Mouse (Mus musculus) heart, adult 2 months (tissue): ENCODE measurements around the gene Car12. TPM values are rescaled to one million over a fixed set of nuclear protein-coding genes. Genes with fewer than 3 reads are reported as not detected.

ENCODE experiments used
- DNase-seq, 2 experiments: peaks; one replicate each; pipeline ENCODE4 v3.0.0; 2021
- H3K27ac ChIP-seq: fragments of 200-600 bp; 2 replicates; pipeline ENCODE4 v1.8.1; 2022
- H3K27me3 ChIP-seq: fragments of 200-500 bp; 2 replicates; pipeline ENCODE4 v1.6.1; 2012; ENCODE audit warnings: mild to moderate bottlenecking, low read length, inconsistent platforms, mixed read lengths; ENCODE audit not compliant: control insufficient read depth, insufficient read depth
- H3K36me3 ChIP-seq: fragments of 200-500 bp; 2 replicates; pipeline ENCODE4 v1.6.1; 2012; ENCODE audit warnings: low read length, inconsistent platforms; ENCODE audit not compliant: control insufficient read depth, insufficient read depth
- H3K4me1 ChIP-seq: fragments of 200-500 bp; 2 replicates; pipeline ENCODE4 v1.6.1; 2011; ENCODE audit warnings: low read length; ENCODE audit not compliant: control insufficient read depth, insufficient read depth
- H3K4me3 ChIP-seq: fragments of 200-600 bp; 2 replicates; pipeline ENCODE4 v1.8.1; 2022
- H3K79me2 ChIP-seq: fragments of 200-500 bp; replicated peaks from 2 replicates; pipeline ENCODE4 v1.6.1; 2012; ENCODE audit warnings: mild to moderate bottlenecking, inconsistent platforms, low read length, moderate library complexity, mixed read lengths; ENCODE audit not compliant: control insufficient read depth, insufficient read depth
- H3K9ac ChIP-seq: fragments of 200-500 bp; 2 replicates; pipeline ENCODE4 v1.6.1; 2012; ENCODE audit warnings: low read depth, mild to moderate bottlenecking, control low read depth, inconsistent platforms, low read length, mixed read lengths
- CTCF ChIP-seq: fragments of 200-600 bp; IDR thresholded peaks from 2 replicates; pipeline ENCODE4 v1.8.1; 2022; ENCODE audit warnings: antibody characterized with exemption, mild to moderate bottlenecking, moderate library complexity
- EP300 ChIP-seq: fragments of 200-500 bp; IDR thresholded peaks from 2 replicates; pipeline ENCODE4 v1.6.1; 2011; ENCODE audit warnings: low read depth, low read length, control low read depth; ENCODE audit not compliant: insufficient read depth
- POLR2A ChIP-seq: fragments of 200-500 bp; IDR thresholded peaks from 2 replicates; pipeline ENCODE4 v1.6.1; 2011; ENCODE audit warnings: mild to moderate bottlenecking, low read depth, low read length, control low read depth; ENCODE audit not compliant: insufficient read depth
- WGBS: fragments of 180-500 bp; shearing (Covaris S2); methylation state at CpG from one replicate; pipeline ENCODE4 v1.1.7; 2018; 5-methylcytosine and 5-hydroxymethylcytosine counted together
- intact Hi-C: fragments of 180-260 bp; cut with DNase I; formaldehyde crosslinking; loops from one replicate; pipeline ENCODE4 v1.15.1; 2025
- polyA plus RNA-seq: library from polyadenylated mRNA; depleted of rRNA; stranded (reverse); fragments of >200 nt; gene quantifications from 2 replicates; pipeline ENCODE4 v1.2.3, GENCODE M21; 2012
- total RNA-seq, 2 experiments: library from RNA; stranded (reverse); gene quantifications; 2 replicates each; pipeline ENCODE4 v1.2.3; 2021

Car12 gene
- total and polyA plus RNA-seq, 3 experiments: not detected

- TF ChIP-seq EP300: no peak
- no peak for TF ChIP-seq POLR2A
- TF ChIP-seq CTCF: no peak
- 87% methylated on average over 8 of the region's 8 CpGs for WGBS
- DNase-seq: no peak
Observed at GRCm38 (mm10) chr9:66720686-66721450, 7.4 kb downstream of the Car12 start.

GRCm38 (mm10) chr9:66722187-66722868 is 8.8 kb downstream of the Car12 start:
- no peak for DNase-seq
- Histone ChIP-seq H3K9ac (no peak overlapping the region), H3K4me1 (no peaks in the 10 kb centered on the region), H3K79me2 (no peaks in the 10 kb centered on the region), H3K36me3 (no peaks in the 10 kb centered on the region), H3K4me3 (no peak overlapping the region), H3K27me3 (no peaks in the 10 kb centered on the region), H3K27ac (no peak overlapping the region)
- TF ChIP-seq EP300: no peak
- 85% methylated on average over 5 of the region's 5 CpGs for WGBS
- intact Hi-C loops: no loop called here

More at GRCm38 (mm10) chr9:66720686-66721450, 7.4 kb downstream of the Car12 start:
- Histone ChIP-seq H3K9ac (no peak overlapping the region), H3K79me2 (no peaks in the 10 kb centered on the region), H3K36me3 (no peaks in the 10 kb centered on the region), H3K4me3 (no peak overlapping the region), H3K4me1 (no peaks in the 10 kb centered on the region), H3K27me3 (no peaks in the 10 kb centered on the region), H3K27ac (no peak overlapping the region)
- intact Hi-C loops: no loop called here

- WGBS: 75% methylated on average over 5 of the region's 5 CpGs
- TF ChIP-seq POLR2A (no peak), CTCF (no peak), EP300 (no peak)
- H3K27me3 ChIP-seq: no peaks in the 10 kb centered on the region
Observed at GRCm38 (mm10) chr9:66722869-66723272, 9.4 kb downstream of the Car12 start.

GRCm38 (mm10) chr9:66725591-66725990 is 12.1 kb downstream of the Car12 start:
- H3K4me1 ChIP-seq: no peaks in the 10 kb centered on the region
- no peak overlapping the region for H3K9ac ChIP-seq
- H3K27me3 ChIP-seq: no peaks in the 10 kb centered on the region
- H3K4me3 ChIP-seq: no peak overlapping the region
- intact Hi-C loops: no loop called here
- H3K79me2 ChIP-seq: no peaks in the 10 kb centered on the region
- no peak overlapping the region for H3K27ac ChIP-seq
- WGBS: 81% methylated on average over 3 of the region's 3 CpGs
- H3K36me3 ChIP-seq: no peaks in the 10 kb centered on the region
- TF ChIP-seq CTCF: no peak
- no peak for TF ChIP-seq POLR2A
- TF ChIP-seq EP300: no peak
- no peak for DNase-seq

More at GRCm38 (mm10) chr9:66722869-66723272, 9.4 kb downstream of the Car12 start:
- no peak overlapping the region for H3K9ac ChIP-seq
- intact Hi-C loops: no loop called here
- H3K4me3 ChIP-seq: no peak overlapping the region
- no peak overlapping the region for H3K27ac ChIP-seq
- H3K4me1 ChIP-seq: no peaks in the 10 kb centered on the region
- no peaks in the 10 kb centered on the region for H3K79me2 ChIP-seq
- DNase-seq: no peak
- no peaks in the 10 kb centered on the region for H3K36me3 ChIP-seq

- H3K4me1 ChIP-seq: no peaks in the 10 kb centered on the region
- no peak overlapping the region for H3K4me3 ChIP-seq
- DNase-seq: no peak
- H3K27me3 ChIP-seq: no peaks in the 10 kb centered on the region; the same call in 1 of the 2 replicates
- H3K36me3 ChIP-seq: no peaks in the 10 kb centered on the region
- H3K9ac ChIP-seq: no peak overlapping the region
- no peak for TF ChIP-seq EP300
- no peak for TF ChIP-seq CTCF
- no peak for TF ChIP-seq POLR2A
- 72% methylated on average over 7 of the region's 7 CpGs for WGBS
- intact Hi-C loops: no loop called here
- no peak overlapping the region for H3K27ac ChIP-seq
- no peaks in the 10 kb centered on the region for H3K79me2 ChIP-seq
Observed at GRCm38 (mm10) chr9:66727333-66727732, 13.8 kb downstream of the Car12 start.

- H3K27ac ChIP-seq: no peak overlapping the region
- intact Hi-C loops: no loop called here
- H3K4me1 ChIP-seq: 0 out of 2 replicates have a peak, but pooled peaks cover 1% of the 10 kb centered on the region
- TF ChIP-seq CTCF (no peak), EP300 (no peak), POLR2A (no peak)
- no peaks in the 10 kb centered on the region for H3K79me2 ChIP-seq
- no peak for DNase-seq
- WGBS: 65% methylated on average over 3 of the region's 3 CpGs
- peaks cover 2% of the 10 kb centered on the region; the same call in 1 of the 2 replicates for H3K27me3 ChIP-seq
- H3K4me3 ChIP-seq: no peak overlapping the region
- no peaks in the 10 kb centered on the region for H3K36me3 ChIP-seq
- H3K9ac ChIP-seq: no peak overlapping the region
Observed at GRCm38 (mm10) chr9:66730556-66730955, 17.1 kb downstream of the Car12 start.
